Mouse (Mus musculus): ENCODE measurements around the gene Gm10128.
"Not testable (repeated sequence)": the region's sequence is repeated elsewhere in the genome, so short reads cannot be mapped to it uniquely, and the experiment has no call there.

Gm10128 gene

DNA sequence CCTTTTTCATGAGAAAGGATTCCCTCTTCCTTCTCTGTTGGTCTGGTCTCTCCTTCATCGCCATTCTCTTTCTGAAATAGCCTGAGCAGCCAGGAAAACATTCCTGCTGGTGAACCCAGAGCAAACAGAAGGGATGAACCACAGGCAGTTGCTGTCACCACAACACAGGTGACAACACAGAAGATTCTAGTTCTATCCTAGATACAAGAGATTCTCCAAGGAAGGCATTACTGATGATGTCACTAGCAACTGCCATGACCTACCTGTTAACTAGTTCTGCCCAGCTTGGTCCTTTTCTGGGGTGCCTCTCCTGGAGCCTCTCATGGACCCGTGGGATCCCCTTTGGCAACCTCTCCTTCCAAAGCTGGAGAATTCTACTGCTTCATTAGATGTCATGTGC is at the start of gene Gm10128:
Gm10128 (minus strand) TSS at position 101 of the 400 bp plus-strand sequence.
- not testable (repeated sequence) for DNase-seq (ENCODE audit: low spot score)

DNA sequence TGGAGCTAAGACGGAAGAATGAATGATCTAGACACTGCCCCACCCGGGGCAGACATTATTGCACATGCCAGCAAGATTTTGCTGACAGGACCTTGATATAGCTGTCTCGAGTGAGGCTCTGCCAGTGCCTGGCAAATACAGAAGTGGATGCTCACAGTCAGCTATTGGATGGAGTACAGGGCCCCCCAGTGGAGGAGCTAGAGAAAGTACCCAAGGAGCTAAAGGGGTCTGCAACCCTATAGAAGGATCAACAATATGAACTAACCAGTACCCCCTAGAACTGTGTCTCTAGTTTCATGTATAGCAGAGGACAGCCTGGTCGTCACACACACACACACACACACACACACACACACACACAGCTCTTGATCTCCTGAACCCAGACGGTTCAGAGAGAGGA is 37.4 kb upstream of the Gm10128 start:
- not testable (repeated sequence) for DNase-seq (ENCODE audit: low spot score)

DNA sequence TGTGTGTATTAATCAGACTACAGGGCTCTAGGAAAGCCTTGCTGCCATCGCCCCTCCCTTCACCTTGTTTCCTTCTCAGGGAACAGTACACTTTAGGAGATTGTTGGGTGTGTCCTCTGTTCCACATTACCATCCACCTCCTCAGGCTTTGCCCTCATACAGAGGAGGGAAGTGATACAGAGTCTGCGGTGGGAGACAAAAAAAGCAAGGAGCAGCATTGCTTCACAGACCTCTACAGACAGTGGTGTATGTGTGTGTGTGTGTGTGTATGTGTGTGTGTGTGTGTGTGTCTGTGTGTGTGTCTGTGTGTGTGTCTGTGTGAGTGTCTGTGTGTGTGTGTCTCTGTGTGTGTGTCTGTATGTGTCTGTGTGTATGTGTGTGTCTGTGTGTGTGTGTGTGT is 18.7 kb upstream of the Gm10128 start:
- peak; percentile 67 for DNase-seq (ENCODE audit: low spot score)

DNA sequence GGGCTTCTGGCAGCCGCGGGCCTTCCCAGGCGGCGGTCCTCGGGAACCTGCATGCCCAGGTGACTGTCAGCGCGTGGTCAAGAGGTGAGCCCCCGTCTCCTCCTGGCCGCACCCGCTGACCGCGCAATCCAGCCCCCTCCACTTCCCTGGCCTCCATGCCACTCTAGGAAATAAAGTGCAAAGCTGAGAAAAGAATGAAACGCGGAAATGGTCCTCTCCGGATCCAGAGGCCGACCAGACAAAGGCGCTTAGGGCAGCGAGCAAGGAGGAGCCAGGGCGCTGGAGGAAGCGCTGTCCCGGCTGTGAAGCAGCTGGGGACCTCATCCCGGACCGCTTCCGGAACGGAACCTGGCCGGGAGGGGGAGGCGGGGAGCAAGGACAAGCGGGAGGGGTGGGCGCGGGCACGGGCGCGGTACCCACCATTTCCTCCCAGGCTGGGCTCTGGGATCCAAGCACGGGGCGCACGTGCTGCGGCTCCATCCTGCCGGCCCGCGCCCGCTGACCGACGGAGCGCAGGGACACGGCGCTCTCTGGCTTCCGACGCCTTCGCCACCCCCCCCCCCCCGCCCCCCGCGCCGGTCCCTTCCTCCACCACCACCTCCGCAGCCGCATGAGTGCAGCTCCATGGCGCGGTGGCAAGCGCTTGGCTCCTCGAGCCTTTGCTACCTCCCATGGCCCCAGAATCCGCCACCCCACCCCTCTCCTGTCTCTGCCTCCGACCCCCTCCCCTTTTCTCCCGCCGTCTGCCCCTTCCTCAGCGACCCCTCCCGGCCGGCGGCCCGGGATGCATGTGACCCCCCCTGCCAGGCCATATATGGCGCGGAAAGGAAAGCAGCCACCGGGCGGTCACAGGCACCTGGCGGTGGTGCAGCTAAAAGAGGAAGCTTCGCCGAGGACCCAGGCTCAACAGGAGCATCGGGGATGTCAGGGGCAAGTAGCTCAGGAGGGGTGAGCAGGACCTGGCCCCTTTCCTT is 14.6 kb upstream of the Gm10128 start:
- not testable (repeated sequence) for DNase-seq (ENCODE audit: low spot score)

DNA sequence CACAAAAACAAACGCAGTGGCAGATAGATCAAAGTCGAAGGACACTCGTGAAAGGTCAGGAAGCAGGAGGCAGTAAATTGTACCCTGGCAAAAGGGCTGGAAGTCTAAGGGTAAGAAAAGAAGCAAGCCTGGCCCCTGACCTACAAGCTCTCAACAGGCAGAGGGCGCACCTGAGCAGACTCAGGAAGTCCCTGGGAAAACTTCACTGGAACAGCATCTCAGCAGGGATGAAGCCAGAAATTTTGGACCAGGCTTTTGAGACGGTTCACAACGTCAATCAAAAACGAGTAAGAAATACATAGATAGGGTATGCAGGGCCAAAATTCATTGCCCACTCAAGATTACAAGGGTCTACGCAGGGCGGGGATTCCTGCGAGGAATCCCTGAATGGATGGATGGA is 13.7 kb upstream of the Gm10128 start:
- not testable (repeated sequence) for DNase-seq (ENCODE audit: low spot score)

DNA sequence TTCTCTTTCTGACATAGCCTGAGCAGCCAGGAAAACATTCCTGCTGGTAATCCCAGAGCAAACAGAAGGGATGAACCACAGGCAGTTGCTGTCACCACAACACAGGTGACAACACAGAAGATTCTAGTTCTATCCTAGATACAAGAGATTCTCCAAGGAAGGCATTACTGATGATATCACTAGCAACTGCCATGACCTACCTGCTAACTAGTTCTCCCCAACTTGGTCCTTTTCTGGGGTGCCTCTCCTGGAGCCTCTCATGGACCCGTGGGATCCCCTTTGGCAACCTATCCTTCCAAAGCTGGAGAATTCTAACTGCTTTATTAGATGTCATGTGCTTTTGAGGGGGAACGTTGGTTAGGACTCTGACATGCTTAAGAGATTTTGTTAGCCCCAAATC is 48.3 kb downstream of the Gm10128 start, which contains the start of gene Gm10338:
Gm10338 (minus strand) TSS at position 101 of the 400 bp plus-strand sequence.
- DNase-seq (ENCODE audit: low spot score), result not testable (repeated sequence)
